Mouse (Mus musculus) CH12.LX (cell line): ENCODE measurements at regions not wholly inside any gene's neighbourhood (a gene's known extent, or its start where the extent isn't known, plus 50 kb on each side); places are given as distances from the start of the nearest gene placed in this dataset.

Source experiments
- DNase-seq: peaks from one replicate; pipeline ENCODE4 v3.0.0-alpha.2; 2013; ENCODE audit errors: extremely low read depth
- H3K27ac ChIP-seq: 2 replicates; pipeline ENCODE4 v1.5.1; 2012; ENCODE audit warnings: low read depth, mild to moderate bottlenecking, control low read depth, moderate library complexity; ENCODE audit not compliant: insufficient read depth
- H3K27me3 ChIP-seq: replicated peaks from 2 replicates; pipeline ENCODE3; 2012; ENCODE audit warnings: inconsistent platforms
- H3K36me3 ChIP-seq, 2 experiments: replicated peaks in 1 of 2; 2 replicates each; pipeline versions ENCODE3 to v1.6.1; 2012; ENCODE audit warnings: inconsistent platforms in 1 of 2, low read length in 1 of 2, mild to moderate bottlenecking in 1 of 2, mixed read lengths in 1 of 2, moderate library complexity in 1 of 2; ENCODE audit not compliant: control insufficient read depth in 1 of 2, insufficient read depth in 1 of 2
- H3K4me1 ChIP-seq, 2 experiments: 2 replicates each; pipeline ENCODE4 v1.6.1; 2012; ENCODE audit warnings: inconsistent platforms in 1 of 2, moderate library complexity in 1 of 2; ENCODE audit not compliant: insufficient read depth in 2 of 2, control insufficient read depth in 1 of 2
- H3K4me2 ChIP-seq: 2 replicates; pipeline ENCODE4 v1.6.1; 2012; ENCODE audit warnings: low read depth, mild to moderate bottlenecking, control low read depth; ENCODE audit not compliant: poor library complexity, insufficient read depth, severe bottlenecking
- H3K4me3 ChIP-seq, 3 experiments: fragments of 150-350 bp in 1 of 3; sonication (generic) in 1 of 3; replicated peaks in 1 of 3; 2 replicates each; pipeline versions ENCODE3 to v1.5.1; 2011 to 2012; ENCODE audit warnings: low read depth in 2 of 3, low read length in 2 of 3, mild to moderate bottlenecking in 2 of 3, moderate library complexity in 2 of 3, control low read depth in 1 of 3, improper control_type of control experiment in 1 of 3, inconsistent platforms in 1 of 3, mixed read lengths in 1 of 3; ENCODE audit not compliant: poor library complexity in 1 of 3
- H3K79me2 ChIP-seq: replicated peaks from 2 replicates; pipeline ENCODE4 v1.6.1; 2012; ENCODE audit warnings: mild to moderate bottlenecking, moderate library complexity; ENCODE audit not compliant: control insufficient read depth, poor library complexity, insufficient read depth, severe bottlenecking; ENCODE audit errors: extremely low read depth
- H3K9ac ChIP-seq: 2 replicates; pipeline ENCODE4 v1.6.1; 2012; ENCODE audit warnings: low read depth, mild to moderate bottlenecking, control low read depth, moderate library complexity; ENCODE audit not compliant: insufficient read depth
- H3K9me3 ChIP-seq: replicated peaks from 2 replicates; pipeline ENCODE3; 2012; ENCODE audit warnings: low read length, inconsistent platforms, mixed read lengths
- BHLHE40 ChIP-seq: IDR thresholded peaks from 2 replicates; pipeline ENCODE4 v1.6.1; 2011; ENCODE audit warnings: mild to moderate bottlenecking, low read depth, low read length, improper control_type of control experiment
- CHD1 ChIP-seq: IDR thresholded peaks from 2 replicates; pipeline ENCODE4 v1.6.1; 2012; ENCODE audit warnings: low read depth, low read length, improper control_type of control experiment, inconsistent platforms
- E2F4 ChIP-seq: IDR thresholded peaks from 2 replicates; pipeline ENCODE4 v1.6.1; 2011; ENCODE audit warnings: low read depth, low read length, improper control_type of control experiment; ENCODE audit not compliant: insufficient replicate concordance
- ELF1 ChIP-seq: IDR thresholded peaks from 2 replicates; pipeline ENCODE4 v1.6.1; 2014; ENCODE audit warnings: low read depth, mild to moderate bottlenecking, inconsistent platforms, low read length, improper control_type of control experiment
- EP300 ChIP-seq: IDR thresholded peaks from 2 replicates; pipeline ENCODE4 v1.6.1; 2011; ENCODE audit warnings: low read length, improper control_type of control experiment
- ETS1 ChIP-seq: conservative IDR thresholded peaks from 2 replicates; pipeline ENCODE4 v1.6.1; 2012; ENCODE audit warnings: low read depth, mild to moderate bottlenecking, inconsistent platforms, low read length, improper control_type of control experiment, moderate library complexity
- GABPA ChIP-seq: IDR thresholded peaks from 2 replicates; pipeline ENCODE4 v1.6.1; 2012; ENCODE audit warnings: low read depth, low read length, improper control_type of control experiment, inconsistent platforms; ENCODE audit not compliant: insufficient replicate concordance
- HCFC1 ChIP-seq: IDR thresholded peaks from 2 replicates; pipeline ENCODE4 v1.6.1; 2012; ENCODE audit warnings: low read depth, mild to moderate bottlenecking, inconsistent platforms, low read length, improper control_type of control experiment
- IRF4 ChIP-seq: IDR thresholded peaks from 2 replicates; pipeline ENCODE4 v1.6.1; 2014; ENCODE audit warnings: low read depth, mild to moderate bottlenecking, inconsistent platforms, low read length, improper control_type of control experiment
- JUN ChIP-seq: IDR thresholded peaks from 2 replicates; pipeline ENCODE4 v1.6.1; 2011; ENCODE audit warnings: low read depth, mild to moderate bottlenecking, low read length, improper control_type of control experiment, moderate library complexity; ENCODE audit not compliant: insufficient read depth
- JUND ChIP-seq: conservative IDR thresholded peaks from 2 replicates; pipeline ENCODE4 v1.6.1; 2011; ENCODE audit warnings: low read depth, low read length, improper control_type of control experiment
- KAT2A ChIP-seq: IDR thresholded peaks from 2 replicates; pipeline ENCODE4 v1.6.1; 2012; ENCODE audit warnings: low read length, improper control_type of control experiment, inconsistent platforms; ENCODE audit not compliant: insufficient replicate concordance
- MAX ChIP-seq: IDR thresholded peaks from 2 replicates; pipeline ENCODE4 v1.6.1; 2011; ENCODE audit warnings: low read length, improper control_type of control experiment
- MEF2A ChIP-seq: IDR thresholded peaks from 2 replicates; pipeline ENCODE4 v1.6.1; 2014; ENCODE audit warnings: low read depth, mild to moderate bottlenecking, inconsistent platforms, low read length, improper control_type of control experiment, borderline replicate concordance
- MXI1 ChIP-seq: IDR thresholded peaks from 2 replicates; pipeline ENCODE4 v1.6.1; 2011; ENCODE audit warnings: mild to moderate bottlenecking, low read depth, low read length, improper control_type of control experiment
- MYC ChIP-seq: IDR thresholded peaks from 2 replicates; pipeline ENCODE4 v1.6.1; 2011; ENCODE audit warnings: low read depth, mild to moderate bottlenecking, improper control_type of control experiment, low read length
- NELFE ChIP-seq: IDR thresholded peaks from 2 replicates; pipeline ENCODE4 v1.6.1; 2011; ENCODE audit warnings: low read depth, low read length, improper control_type of control experiment
- NRF1 ChIP-seq: IDR thresholded peaks from 2 replicates; pipeline ENCODE4 v1.6.1; 2014; ENCODE audit warnings: low read depth, mild to moderate bottlenecking, inconsistent platforms, low read length, improper control_type of control experiment, moderate library complexity
- RAD21 ChIP-seq: IDR thresholded peaks from 2 replicates; pipeline ENCODE4 v1.6.1; 2011; ENCODE audit warnings: low read depth, mild to moderate bottlenecking, low read length, improper control_type of control experiment, moderate library complexity
- RCOR1 ChIP-seq: conservative IDR thresholded peaks from 2 replicates; pipeline ENCODE4 v1.6.1; 2012; ENCODE audit warnings: low read depth, mild to moderate bottlenecking, inconsistent platforms, low read length, improper control_type of control experiment
- TBP ChIP-seq: conservative IDR thresholded peaks from 2 replicates; pipeline ENCODE4 v1.6.1; 2011; ENCODE audit warnings: low read depth, low read length, improper control_type of control experiment
- UBTF ChIP-seq: IDR thresholded peaks from 2 replicates; pipeline ENCODE4 v1.6.1; 2012; ENCODE audit warnings: low read depth, mild to moderate bottlenecking, inconsistent platforms, low read length, improper control_type of control experiment, moderate library complexity
- ZKSCAN1 ChIP-seq: IDR thresholded peaks from 2 replicates; pipeline ENCODE4 v1.6.1; 2012; ENCODE audit warnings: low read depth, inconsistent platforms, low read length, improper control_type of control experiment, borderline replicate concordance
- ZMIZ1 ChIP-seq: IDR thresholded peaks from 2 replicates; pipeline ENCODE4 v1.6.1; 2012; ENCODE audit warnings: low read depth, mild to moderate bottlenecking, inconsistent platforms, low read length, improper control_type of control experiment
- ZNF384 ChIP-seq: IDR thresholded peaks from 2 replicates; pipeline ENCODE4 v1.6.1; 2012; ENCODE audit warnings: low read depth, low read length, improper control_type of control experiment, inconsistent platforms
- dilution Hi-C: fragments of 300-500 bp; cut with MboI; formaldehyde crosslinking; loops from 2 replicates; pipeline ENCODE4 v1.14.3; 2020; ENCODE audit warnings: low sequenced_read_pairs; ENCODE audit not compliant: extremely low pct_unique_long_range_greater_than_20kb, extremely low pct_ligation_motif_present
- in situ Hi-C: fragments of 300-500 bp; cut with MboI; formaldehyde crosslinking; loops from 3 replicates; pipeline ENCODE4 v1.14.3; 2019; ENCODE audit warnings: low sequenced_read_pairs, low pct_ligation_motif_present, low pct_unique_long_range_greater_than_20kb, mixed read lengths

GRCm38 (mm10) chr5:73875847-73876246 is 192.4 kb downstream of the Usp46 start:
- no peaks in the 10 kb centered on the region for H3K36me3 ChIP-seq
- H3K9me3 ChIP-seq = no peaks in the 10 kb centered on the region
- no peak for DNase-seq
- dilution Hi-C loops = no loop called here
- no peaks in the 10 kb centered on the region; a peak in 1 of 4 replicates for H3K4me1 ChIP-seq
- no peak overlapping the region for H3K4me3 ChIP-seq
- no peak overlapping the region for H3K4me2 ChIP-seq
- in situ Hi-C loops = no loop called here
- H3K9ac ChIP-seq = no peak overlapping the region
- no peaks in the 10 kb centered on the region for H3K79me2 ChIP-seq
- no peak overlapping the region for H3K27ac ChIP-seq
- H3K27me3 ChIP-seq = no peaks in the 10 kb centered on the region
- no peak for TF ChIP-seq ZNF384
- no peak for TF ChIP-seq NRF1
- no peak for TF ChIP-seq RCOR1
- no peak for TF ChIP-seq KAT2A
- TF ChIP-seq CHD1 = no peak
- TF ChIP-seq, all 38 proteins: peak for 0

DNA sequence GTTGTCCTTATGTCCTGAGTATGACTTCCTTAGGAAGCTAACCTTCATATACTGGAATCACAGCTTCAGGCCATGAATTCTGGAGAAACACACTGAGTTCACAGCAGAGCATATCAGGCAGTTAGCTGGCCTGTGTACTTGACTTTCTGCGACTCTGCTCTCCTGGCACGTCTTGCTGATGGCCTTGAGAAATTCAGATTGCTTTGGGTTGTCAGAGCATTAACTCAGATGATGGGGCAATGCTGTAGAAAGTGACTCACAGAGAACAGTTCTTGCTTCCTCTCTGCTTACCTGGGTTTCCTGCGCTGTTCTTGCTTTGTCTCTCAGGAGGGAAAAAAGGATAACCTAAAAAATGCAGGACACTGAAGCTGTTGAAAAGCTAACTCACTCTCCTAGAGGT is 187.3 kb downstream of the Usp46 start:
- Histone ChIP-seq H3K4me2 (no peak overlapping the region), H3K9me3 (no peaks in the 10 kb centered on the region), H3K4me3 (no peak overlapping the region)
- TF ChIP-seq E2F4 (no peak), CHD1 (no peak), ELF1 (no peak), HCFC1 (no peak), IRF4 (no peak), MXI1 (no peak), ETS1 (no peak), NRF1 (no peak), EP300 (no peak), BHLHE40 (no peak), UBTF (no peak)
- TF ChIP-seq, all 38 proteins: peak for 0
- DNase-seq = no peak
- in situ Hi-C loops (no loop called here), dilution Hi-C loops (no loop called here)
- Histone ChIP-seq H3K27ac (no peak overlapping the region), H3K4me1 (peaks cover 0 to 3% of the 10 kb centered on the region in 2 experiments; a peak in 1 of 4 replicates), H3K36me3 (no peaks in the 10 kb centered on the region), H3K27me3 (no peaks in the 10 kb centered on the region), H3K9ac (no peak overlapping the region), H3K79me2 (no peaks in the 10 kb centered on the region)

- Histone ChIP-seq H3K4me2 (no peak overlapping the region), H3K36me3 (no peaks in the 10 kb centered on the region), H3K4me3 (no peak overlapping the region), H3K79me2 (no peaks in the 10 kb centered on the region), H3K27me3 (no peaks in the 10 kb centered on the region), H3K4me1 (peaks cover 0 to 3% of the 10 kb centered on the region in 2 experiments; a peak in 1 of 4 replicates), H3K9ac (no peak overlapping the region), H3K9me3 (no peaks in the 10 kb centered on the region), H3K27ac (no peak overlapping the region)
- TF ChIP-seq JUND = no peak
- no peak for TF ChIP-seq ZKSCAN1
- TF ChIP-seq MXI1 = no peak
- no peak for TF ChIP-seq CHD1
- TF ChIP-seq BHLHE40 = no peak
- no peak for TF ChIP-seq ELF1
- TF ChIP-seq ETS1 = no peak
- TF ChIP-seq MAX = no peak
- TF ChIP-seq NELFE = no peak
- no peak for TF ChIP-seq UBTF
- TF ChIP-seq JUN = no peak
- TF ChIP-seq E2F4 = no peak
- no peak for TF ChIP-seq TBP
- TF ChIP-seq RCOR1 = no peak
- TF ChIP-seq MEF2A = no peak
- no peak for TF ChIP-seq RAD21
- TF ChIP-seq GABPA = no peak
- no peak for TF ChIP-seq MYC
- TF ChIP-seq ZMIZ1 = no peak
- TF ChIP-seq EP300 = no peak
- dilution Hi-C loops = no loop called here
- in situ Hi-C loops = no loop called here
- no peak for DNase-seq
Measured at GRCm38 (mm10) chr5:73881941-73882340, 186.3 kb downstream of the Usp46 start.
